Mouse (Mus musculus) right cerebral cortex, postnatal 25 days (tissue): ENCODE results near the gene Hs2st1.

Experiments
- DNase-seq: peaks from one replicate; pipeline ENCODE4 v3.0.0; 2022

Hs2st1 gene

GRCm38 (mm10) chr3:144496762-144497161 lies 73.2 kb downstream of the Hs2st1 start:
- DNase-seq, result no peak

- DNase-seq, result no peak
Observed at GRCm38 (mm10) chr3:144494838-144495237, 75.1 kb downstream of the Hs2st1 start.

GRCm38 (mm10) chr3:144488787-144489186 lies 81.2 kb downstream of the Hs2st1 start:
- no peak for DNase-seq

GRCm38 (mm10) chr3:144480595-144480994 lies 89.4 kb downstream of the Hs2st1 start:
- DNase-seq, result no peak

GRCm38 (mm10) chr3:144478427-144478794 lies 91.6 kb downstream of the Hs2st1 start:
- DNase-seq, result no peak

- DNase-seq, result no peak
Observed at GRCm38 (mm10) chr3:144477707-144478426, 92.1 kb downstream of the Hs2st1 start.

GRCm38 (mm10) chr3:144475891-144476290 lies 94.1 kb downstream of the Hs2st1 start:
- DNase-seq, result no peak

- no peak for DNase-seq
Observed at GRCm38 (mm10) chr3:144474726-144475125, 95.3 kb downstream of the Hs2st1 start.

GRCm38 (mm10) chr3:144471954-144472353 lies 98.0 kb downstream of the Hs2st1 start:
- DNase-seq, result no peak

GRCm38 (mm10) chr3:144470901-144471300 lies 99.1 kb downstream of the Hs2st1 start:
- no peak for DNase-seq

GRCm38 (mm10) chr3:144467521-144467920 lies 102.5 kb downstream of the Hs2st1 start:
- no peak for DNase-seq

- DNase-seq, result no peak
Observed at GRCm38 (mm10) chr3:144466108-144466678, 103.8 kb downstream of the Hs2st1 start.

- no peak for DNase-seq
Observed at GRCm38 (mm10) chr3:144462679-144463078, 107.3 kb downstream of the Hs2st1 start.

- no peak for DNase-seq
Observed at GRCm38 (mm10) chr3:144460183-144460788, 109.7 kb downstream of the Hs2st1 start.

GRCm38 (mm10) chr3:144459285-144459697 lies 110.7 kb downstream of the Hs2st1 start:
- DNase-seq, result no peak

GRCm38 (mm10) chr3:144453701-144454430 lies 116.1 kb downstream of the Hs2st1 start:
- DNase-seq, result no peak

GRCm38 (mm10) chr3:144448977-144449376 lies 121.0 kb downstream of the Hs2st1 start:
- DNase-seq, result no peak

- no peak for DNase-seq
Observed at GRCm38 (mm10) chr3:144447917-144448316, 122.1 kb downstream of the Hs2st1 start.

GRCm38 (mm10) chr3:144446081-144446634 lies 123.8 kb downstream of the Hs2st1 start:
- no peak for DNase-seq

- no peak for DNase-seq
Observed at GRCm38 (mm10) chr3:144437871-144438398, 132.0 kb downstream of the Hs2st1 start.

- DNase-seq, result no peak
Observed at GRCm38 (mm10) chr3:144436076-144436475, 133.9 kb downstream of the Hs2st1 start.

GRCm38 (mm10) chr3:144435281-144435680 lies 134.7 kb downstream of the Hs2st1 start:
- no peak for DNase-seq

GRCm38 (mm10) chr3:144434276-144434675 lies 135.7 kb downstream of the Hs2st1 start:
- DNase-seq, result no peak
